Mouse (Mus musculus): Measurements from ENCODE around the gene Ccl17.

DNA sequence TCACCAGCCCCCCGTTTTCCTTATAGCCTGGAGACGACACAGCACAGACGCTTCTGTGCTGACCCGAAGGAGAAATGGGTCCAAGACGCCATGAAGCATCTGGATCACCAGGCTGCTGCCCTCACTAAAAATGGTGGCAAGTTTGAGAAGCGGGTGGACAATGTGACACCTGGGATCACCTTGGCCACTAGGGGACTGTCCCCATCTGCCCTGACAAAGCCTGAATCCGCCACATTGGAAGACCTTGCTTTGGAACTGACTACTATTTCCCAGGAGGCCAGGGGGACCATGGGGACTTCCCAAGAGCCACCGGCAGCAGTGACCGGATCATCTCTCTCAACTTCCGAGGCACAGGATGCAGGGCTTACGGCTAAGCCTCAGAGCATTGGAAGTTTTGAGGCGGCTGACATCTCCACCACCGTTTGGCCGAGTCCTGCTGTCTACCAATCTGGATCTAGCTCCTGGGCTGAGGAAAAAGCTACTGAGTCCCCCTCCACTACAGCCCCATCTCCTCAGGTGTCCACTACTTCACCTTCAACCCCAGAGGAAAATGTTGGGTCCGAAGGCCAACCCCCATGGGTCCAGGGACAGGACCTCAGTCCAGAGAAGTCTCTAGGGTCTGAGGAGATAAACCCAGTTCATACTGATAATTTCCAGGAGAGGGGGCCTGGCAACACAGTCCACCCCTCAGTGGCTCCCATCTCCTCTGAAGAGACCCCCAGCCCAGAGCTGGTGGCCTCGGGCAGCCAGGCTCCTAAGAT lies 30.5 kb upstream of the Ccl17 start:
- TF ChIP-seq CTCF (IDR thresholded peaks at IDR 0.05; ENCODE audit: low read depth, low read length): no peak
- TF ChIP-seq POLR2A (IDR thresholded peaks at IDR 0.05; ENCODE audit: borderline replicate concordance, low read depth, low read length): no peak
